Mouse (Mus musculus) thymus, adult 18-20 months (tissue): Measurements from ENCODE around the gene Mcoln1.

Experiments used
- DNase-seq, 2 experiments: peaks; one replicate each; pipeline ENCODE4 v3.0.0; 2022; ENCODE audit warnings: mixed read lengths in 2 of 2

Gene Mcoln1

DNA sequence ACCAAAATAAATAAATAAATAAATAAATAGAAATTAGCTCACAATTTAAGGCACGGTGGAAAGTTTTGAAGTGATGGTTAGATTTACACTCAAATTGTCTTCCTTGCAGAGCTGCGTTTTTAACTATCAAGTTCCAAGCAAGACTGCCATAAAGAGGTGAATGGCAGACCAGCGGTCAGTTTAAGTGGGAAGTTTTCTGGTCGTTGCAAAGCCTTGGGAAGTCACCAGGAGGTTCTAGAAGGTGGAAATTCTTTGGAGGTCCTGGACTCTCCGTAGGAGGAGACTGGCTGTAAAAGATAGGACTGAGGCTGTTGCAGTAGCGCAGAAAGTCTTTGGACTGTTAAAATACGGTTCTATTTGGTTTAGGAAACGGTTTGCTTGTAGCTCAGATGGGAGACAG is 506 bp upstream of the Mcoln1 start:
- no peak for DNase-seq

DNA sequence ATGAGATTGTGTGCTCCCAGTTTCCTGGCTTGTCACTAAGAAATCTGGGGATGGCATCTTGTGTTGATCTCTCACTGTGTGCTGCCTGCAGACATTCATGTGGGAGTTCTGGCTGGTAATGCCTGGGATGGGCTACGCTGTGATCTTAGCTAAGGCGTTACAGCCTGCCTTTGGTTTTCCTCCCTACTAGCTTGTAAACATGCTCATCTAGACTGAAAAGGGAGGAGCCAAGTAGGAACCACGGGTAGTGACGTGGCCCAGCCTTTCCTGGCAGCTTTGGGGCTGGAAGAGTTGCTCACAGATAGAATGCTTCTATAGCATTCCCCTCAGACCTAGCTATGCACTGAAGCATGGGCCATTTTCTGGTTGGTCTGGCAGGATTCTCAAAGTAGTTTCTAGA is 2.0 kb downstream of the Mcoln1 start:
- no peak for DNase-seq

DNA sequence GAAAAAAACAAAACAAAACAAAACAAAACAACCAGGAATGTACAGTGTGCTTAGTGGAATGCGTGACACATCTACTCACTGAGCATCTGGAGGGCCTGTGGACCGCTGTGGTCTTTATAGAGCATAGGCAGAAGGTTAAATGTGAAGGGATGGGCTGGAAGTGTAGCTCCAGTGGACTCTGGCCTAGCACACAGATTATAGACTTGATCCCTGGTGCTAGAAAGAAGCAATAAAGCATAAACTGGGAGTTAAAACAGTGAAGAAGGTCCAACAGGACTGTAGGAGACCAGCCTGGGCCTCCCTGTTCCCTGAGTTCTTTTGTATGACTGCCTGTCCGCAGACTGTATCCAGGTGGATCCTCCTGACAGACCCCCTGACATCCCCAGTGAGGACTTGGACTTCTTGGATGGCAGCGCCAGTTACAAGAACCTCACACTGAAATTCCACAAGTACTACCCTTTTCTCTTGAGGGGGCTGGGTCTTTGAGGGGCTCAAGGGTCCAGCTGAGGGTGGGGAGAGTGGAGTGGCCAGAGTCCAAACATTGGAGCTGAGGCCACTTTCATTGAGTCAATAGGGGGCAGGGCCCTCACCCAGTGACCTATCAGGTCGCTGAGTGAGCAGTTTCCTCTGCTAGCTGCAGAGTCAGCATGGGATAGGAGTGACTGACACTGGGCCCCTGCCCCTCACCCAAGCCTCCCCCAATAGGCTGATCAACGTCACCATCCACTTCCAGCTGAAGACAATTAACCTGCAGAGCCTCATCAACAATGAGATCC is 7.9 kb downstream of the Mcoln1 start:
- no peak for DNase-seq

GRCm38 (mm10) chr8:3514681-3515247 is 14.5 kb downstream of the Mcoln1 start:
- no peak for DNase-seq

DNA sequence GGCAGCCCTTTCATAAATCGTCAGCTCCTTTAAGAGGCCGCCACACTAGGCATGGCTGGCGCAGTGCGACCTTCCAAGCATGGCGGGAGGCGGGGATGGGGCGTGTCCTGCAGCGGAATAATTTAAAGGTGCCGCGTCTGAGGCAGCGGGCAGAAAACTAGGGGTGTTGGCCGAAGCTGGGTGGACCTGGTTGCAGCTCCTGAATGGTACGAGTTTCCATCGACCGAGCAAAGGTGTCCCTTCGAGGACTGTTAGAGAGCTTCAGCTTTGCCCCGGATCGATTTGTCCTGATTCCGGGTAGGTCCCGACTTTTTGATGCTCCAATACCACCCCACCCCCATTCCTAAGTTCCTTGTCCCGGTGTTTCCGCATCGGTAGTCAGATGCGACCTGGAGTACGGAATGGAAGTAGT is 15.0 kb downstream of the Mcoln1 start, which contains the start of gene Pnpla6:
Pnpla6 (plus strand) TSS at position 125 of the 412 bp plus-strand sequence.
- DNase-seq: peak; percentile 72 to 81

DNA sequence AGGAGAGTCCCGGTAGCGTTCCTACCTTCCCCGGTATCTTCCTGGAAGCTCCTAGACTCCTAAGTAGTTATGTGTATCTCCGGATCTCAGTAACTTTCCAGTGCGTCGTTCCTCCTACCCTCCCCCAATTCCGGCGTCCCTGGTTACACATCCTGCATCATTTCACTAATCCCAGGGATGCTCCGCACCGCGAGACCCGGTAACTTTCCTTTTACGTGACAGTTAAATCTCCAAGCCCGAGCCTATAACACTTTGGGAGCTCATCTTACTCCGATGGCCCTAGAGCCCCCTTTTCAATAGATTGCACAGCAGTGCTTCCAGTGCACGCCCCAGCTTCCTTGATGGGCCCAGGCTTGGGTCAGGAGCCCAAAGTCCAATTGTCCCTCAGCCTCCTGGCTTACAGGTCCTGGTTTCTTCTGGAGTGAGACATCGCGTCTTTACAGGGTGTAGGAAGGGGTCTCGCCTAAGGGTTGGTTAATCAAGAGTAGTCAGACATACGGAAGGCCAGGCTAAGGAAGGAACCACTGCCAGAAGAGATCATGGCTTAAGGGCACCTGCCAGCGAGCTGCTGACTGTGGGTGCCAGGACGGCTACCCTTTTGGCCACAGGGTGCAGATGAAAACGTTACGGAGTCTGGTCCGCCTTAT is 15.6 kb downstream of the Mcoln1 start:
- DNase-seq: peak in 1 of 2 experiments; percentile 29

- DNase-seq: peak; percentile 87 to 92
Observed at GRCm38 (mm10) chr8:3516450-3517116, 16.3 kb downstream of the Mcoln1 start.

GRCm38 (mm10) chr8:3517117-3517495 is 16.8 kb downstream of the Mcoln1 start:
- DNase-seq: no peak

- no peak for DNase-seq
Observed at GRCm38 (mm10) chr8:3522007-3522697, 21.9 kb downstream of the Mcoln1 start.

GRCm38 (mm10) chr8:3530816-3531215 is 30.6 kb downstream of the Mcoln1 start:
- DNase-seq: no peak

DNA sequence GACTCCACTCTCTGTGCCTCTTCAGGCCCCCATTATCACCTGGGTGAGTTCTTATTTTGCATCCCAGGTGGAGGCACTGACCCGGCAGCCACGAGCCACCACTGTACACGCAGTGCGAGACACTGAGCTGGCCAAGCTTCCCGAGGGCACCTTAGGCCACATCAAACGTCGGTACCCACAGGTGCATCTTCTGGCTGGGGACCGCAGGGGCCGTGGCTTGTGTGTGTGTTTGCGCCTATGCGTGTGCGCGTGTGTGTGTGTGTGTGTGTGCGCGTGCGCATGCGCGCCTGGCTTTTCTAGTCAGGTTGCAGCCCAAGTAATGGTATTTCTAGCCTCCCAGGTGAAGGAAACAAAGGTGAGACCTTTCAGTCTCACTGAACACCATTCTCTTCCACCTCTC is 31.7 kb downstream of the Mcoln1 start:
- DNase-seq: no peak

GRCm38 (mm10) chr8:3536053-3536841 is 36.0 kb downstream of the Mcoln1 start:
- no peak for DNase-seq

GRCm38 (mm10) chr8:3536940-3537339 is 36.7 kb downstream of the Mcoln1 start:
- no peak for DNase-seq

GRCm38 (mm10) chr8:3537666-3538065 is 37.4 kb downstream of the Mcoln1 start:
- no peak for DNase-seq

DNA sequence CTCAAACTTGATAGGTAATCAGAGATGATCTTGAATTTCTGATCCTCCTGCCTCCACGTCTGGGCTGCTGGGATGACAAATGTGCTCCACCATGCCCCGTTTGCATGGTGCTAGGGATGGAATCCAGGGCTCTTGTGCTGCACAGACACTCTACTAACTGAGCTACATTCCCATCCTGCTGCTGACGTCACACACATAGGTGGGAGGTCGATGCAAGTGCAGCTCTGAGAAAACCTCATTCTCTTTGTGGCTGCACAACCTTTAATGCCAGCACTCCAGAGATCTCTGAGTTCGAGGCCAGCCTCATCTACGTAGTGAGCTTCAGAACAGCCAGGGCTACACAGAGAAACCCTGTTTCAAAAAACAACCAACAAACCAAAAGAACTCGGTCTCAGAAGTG is 38.9 kb downstream of the Mcoln1 start:
- DNase-seq: no peak

DNA sequence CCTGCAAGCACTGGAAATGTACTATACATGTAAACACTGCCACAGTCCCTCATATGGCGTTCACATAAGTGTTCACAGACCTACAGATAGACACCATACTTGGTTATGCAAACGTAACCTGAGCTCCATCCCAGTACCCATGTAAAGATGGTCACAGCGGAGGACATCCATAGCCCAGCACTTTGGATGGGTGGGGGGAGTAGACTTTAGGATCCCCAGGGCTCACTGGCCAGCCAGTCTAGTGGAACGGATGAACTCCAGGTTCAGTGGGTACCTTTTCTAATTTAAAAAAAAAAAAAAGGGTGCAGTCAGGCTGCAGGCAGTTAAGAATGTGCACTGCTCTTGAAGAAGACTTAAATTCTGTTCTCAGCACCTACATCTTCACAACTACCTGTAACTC is 39.8 kb downstream of the Mcoln1 start:
- no peak for DNase-seq

GRCm38 (mm10) chr8:3546511-3546910 is 46.3 kb downstream of the Mcoln1 start:
- DNase-seq: no peak

DNA sequence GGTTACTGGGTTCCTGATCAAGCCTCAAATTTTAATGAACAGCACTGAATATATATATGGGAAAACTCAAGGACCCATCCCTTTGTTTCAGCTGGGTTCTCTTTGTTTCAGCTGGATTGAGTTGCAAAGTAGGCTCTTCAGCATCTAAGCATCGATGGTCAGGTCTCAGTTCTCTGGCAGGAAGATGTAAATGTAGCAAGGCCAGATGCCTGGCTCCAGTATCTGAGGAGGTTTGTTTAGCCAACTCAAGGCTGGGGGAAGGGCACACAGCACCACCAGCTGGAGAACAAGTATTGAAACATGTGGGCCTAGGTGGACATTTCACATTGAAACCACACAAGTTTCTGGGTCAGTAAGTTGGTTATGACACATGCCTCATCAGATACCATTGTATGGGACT is 52.0 kb downstream of the Mcoln1 start:
- DNase-seq: no peak

DNA sequence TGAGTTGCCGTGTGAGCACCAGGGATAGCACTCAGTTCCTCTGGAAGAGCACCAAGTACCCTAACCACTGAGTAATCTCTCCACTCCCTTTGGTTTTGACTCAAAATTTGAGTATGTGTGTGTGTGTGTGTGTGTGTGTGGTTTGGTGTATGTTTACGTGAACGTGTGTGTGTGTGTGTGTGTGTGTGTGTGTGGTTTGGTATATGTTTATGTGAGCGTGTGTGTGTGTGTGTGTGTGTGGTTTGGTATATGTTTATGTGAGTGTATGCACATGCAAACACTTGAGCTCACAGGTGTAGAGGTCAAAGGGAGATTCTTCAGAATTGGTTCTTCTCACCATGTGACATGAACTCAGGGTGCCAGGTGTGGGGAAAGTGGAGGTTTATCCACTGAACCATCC is 55.9 kb downstream of the Mcoln1 start:
- DNase-seq: no peak
